Mouse (Mus musculus) cortical plate, adult 2 months (tissue): ENCODE results near the gene Fbn1.

Experiments
- CTCF ChIP-seq: fragments of 200-500 bp; IDR thresholded peaks from 2 replicates; pipeline ENCODE4 v1.5.1; 2011; ENCODE audit warnings: mild to moderate bottlenecking, control low read depth, low read length; ENCODE audit not compliant: insufficient read depth; ENCODE audit errors: extremely low read depth
- POLR2A ChIP-seq: fragments of 200-500 bp; IDR thresholded peaks from 2 replicates; pipeline ENCODE4 v1.6.1; 2011; ENCODE audit warnings: mild to moderate bottlenecking, low read length, control low read depth; ENCODE audit not compliant: insufficient read depth; ENCODE audit errors: extremely low read depth

GRCm38 (mm10) chr2:125459087-125459486 lies 48.7 kb downstream of the Fbn1 start:
- no peak for TF ChIP-seq CTCF
- no peak for TF ChIP-seq POLR2A
